Mouse (Mus musculus): ENCODE measurements around the gene Rps10.

Gene Rps10

GRCm38 (mm10) chr17:27610679-27611518 is 25.6 kb downstream of the Rps10 start:
- DNase-seq, result no peak

- no peak for DNase-seq
These were observed 26.9 kb downstream of the Rps10 start for GRCm38 (mm10) chr17:27609576-27609975.

DNA sequence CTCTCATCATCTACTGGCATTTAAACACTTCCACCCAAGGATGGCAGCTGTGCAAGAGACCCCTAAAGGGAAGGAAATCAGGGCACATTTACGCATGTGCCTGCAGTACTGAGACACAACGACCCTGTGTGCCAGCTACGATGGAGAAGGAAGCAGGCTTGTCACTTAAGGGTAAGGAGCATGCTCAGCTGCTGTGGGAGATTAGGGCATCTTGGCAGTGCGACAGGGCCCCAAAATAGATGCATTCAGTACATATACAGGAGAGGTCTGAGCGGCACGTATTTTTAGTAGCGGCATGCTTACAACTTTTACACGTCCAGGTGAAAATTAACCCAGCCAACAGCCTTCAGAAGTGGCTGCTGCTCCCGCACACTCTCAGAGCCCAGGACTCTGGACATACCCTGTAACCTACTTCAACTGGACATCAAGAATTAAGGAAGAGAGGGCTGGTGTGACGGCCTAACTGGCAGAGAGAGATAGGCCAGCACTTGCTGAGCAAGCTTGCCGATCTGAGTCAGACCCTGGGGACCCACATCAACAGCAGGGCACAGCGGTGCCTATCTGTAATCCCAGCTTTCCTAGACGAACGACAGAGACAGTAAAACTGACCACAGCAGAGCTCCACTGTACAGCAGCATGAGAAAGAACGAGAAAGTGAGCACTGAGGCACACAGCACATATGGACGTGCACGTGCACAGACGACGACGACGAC is 32.8 kb downstream of the Rps10 start:
- peak; percentile 98 for DNase-seq

DNA sequence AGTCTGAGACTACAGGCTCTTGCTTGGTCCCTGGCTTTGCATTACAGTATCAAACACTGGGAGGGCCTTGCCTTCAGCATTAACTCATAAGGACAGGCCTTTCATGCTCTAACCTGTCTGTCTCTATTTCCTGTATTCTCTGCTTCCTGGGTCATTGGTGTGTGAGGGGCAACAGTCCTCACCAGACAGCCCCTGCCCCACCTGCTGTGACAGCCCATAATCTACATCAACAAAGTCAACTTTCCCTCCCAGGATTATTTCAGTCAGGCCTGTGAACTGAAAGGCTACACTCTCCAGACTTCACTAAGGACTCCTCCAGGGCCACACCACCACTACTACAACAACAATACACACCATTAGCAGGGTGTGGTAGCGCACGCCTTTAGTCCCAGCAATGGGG is 33.4 kb downstream of the Rps10 start:
- DNase-seq, result no peak

DNA sequence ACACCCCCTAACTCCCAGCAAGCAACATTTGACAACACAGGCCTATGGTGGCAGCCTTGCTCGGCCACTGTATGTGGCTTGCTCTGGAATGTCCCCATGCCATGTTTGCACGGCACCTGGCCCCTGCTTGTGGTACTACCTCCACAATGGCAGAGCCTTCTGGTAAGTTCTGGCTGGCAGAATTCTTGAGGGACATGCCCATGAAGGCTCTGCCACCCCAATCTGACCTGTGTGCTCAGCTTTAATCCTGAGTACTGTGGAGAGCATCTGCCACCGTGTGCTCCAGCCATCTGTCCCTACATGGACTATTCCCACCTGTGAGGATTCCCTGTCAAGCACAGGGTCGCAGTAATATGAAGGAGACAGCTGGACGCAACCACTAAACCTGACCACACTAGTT is 35.6 kb downstream of the Rps10 start:
- DNase-seq, result no peak

DNA sequence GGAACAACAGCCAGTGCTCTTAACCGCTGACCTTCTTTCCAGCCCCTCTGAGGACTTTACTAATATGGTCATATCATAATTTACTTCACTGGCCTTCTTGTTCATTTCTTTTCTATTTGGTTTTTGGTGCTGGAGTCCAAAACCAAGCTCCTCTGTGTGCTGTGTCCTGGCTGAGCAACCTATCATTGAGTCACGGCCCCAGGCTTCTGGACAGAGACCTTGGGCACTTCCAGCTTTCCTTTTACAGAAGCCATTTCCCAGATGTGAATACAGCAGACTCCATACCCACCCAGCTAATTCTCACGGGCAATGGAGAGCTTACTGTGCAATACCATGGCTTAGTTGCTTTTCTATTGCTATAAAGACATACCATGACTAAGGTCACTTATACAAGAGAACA is 36.2 kb downstream of the Rps10 start:
- DNase-seq, result no peak

DNA sequence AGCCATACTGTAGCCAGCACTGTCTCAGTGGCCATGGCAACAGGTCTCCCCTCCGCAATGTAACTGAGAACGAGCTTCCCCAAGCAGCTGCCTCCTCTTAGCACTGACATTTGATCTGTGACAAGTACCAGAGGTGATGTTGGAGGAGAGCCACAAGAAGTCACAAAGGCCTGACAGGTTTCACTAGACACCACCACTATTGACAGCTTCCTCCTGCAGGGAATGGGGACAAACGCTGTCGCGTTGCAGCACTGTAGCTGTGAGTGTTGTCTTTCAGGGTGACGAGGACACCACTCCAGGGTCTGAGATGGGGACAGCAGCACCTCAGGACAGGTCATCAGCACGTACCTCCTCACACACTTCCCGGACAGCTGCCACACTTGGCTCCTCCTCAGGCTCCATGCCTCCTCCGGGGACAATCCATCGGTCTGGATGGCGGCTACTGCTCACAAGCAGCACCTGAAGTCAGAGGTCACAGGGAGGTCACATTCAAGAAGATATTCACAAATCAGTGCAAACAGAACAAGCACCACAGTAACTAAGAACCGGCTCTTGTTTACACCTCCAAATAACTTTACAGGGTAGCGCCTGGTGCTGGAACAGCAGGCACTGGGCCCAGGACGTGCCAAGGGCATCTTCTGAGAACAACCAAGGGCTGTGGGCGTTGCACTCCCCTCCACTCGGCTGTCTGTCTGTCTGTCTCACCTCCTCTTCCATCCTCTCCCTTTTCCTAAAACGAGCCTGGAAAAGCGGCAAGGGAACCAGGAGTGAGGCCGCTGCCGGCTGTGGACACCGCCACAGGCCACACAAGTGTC is 39.9 kb downstream of the Rps10 start:
- peak; percentile 97 for DNase-seq

GRCm38 (mm10) chr17:27595659-27596375 is 40.7 kb downstream of the Rps10 start:
- no peak for DNase-seq

- no peak for DNase-seq
These were observed 43.9 kb downstream of the Rps10 start for GRCm38 (mm10) chr17:27592565-27592910.

- no peak for DNase-seq
These were observed 44.5 kb downstream of the Rps10 start for GRCm38 (mm10) chr17:27591826-27592564.

GRCm38 (mm10) chr17:27588231-27588630 is 48.2 kb downstream of the Rps10 start:
- DNase-seq, result no peak

GRCm38 (mm10) chr17:27587252-27587651 is 49.2 kb downstream of the Rps10 start:
- DNase-seq, result peak; percentile 97

DNA sequence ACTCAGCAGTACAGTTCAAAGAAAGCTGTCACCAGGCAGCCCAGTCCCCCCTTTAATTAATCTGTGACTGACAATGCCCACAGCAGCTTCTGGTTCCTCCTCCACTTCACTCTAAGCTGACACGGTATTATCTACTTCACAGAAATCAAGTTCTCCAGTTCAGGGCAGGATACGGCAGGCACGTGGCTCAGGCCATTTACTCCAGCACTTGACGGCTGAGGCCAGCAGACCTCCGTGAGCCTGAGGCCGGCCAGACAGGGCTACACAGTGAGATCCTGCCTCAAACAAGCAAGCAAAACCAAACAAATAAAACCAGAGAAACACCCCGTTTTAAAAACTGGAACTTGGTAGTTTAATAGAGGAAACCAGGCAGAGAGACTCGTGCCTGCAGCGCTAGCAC is 49.8 kb downstream of the Rps10 start:
- DNase-seq, result peak; percentile 95

GRCm38 (mm10) chr17:27583185-27583894 is 53.1 kb downstream of the Rps10 start:
- no peak for DNase-seq
